Mouse (Mus musculus): ENCODE data around the gene Zfp865.
"Not testable (repeated sequence)": the region's sequence is repeated elsewhere in the genome, so short reads cannot be mapped to it uniquely, and the experiment has no call there.

Zfp865 gene

DNA sequence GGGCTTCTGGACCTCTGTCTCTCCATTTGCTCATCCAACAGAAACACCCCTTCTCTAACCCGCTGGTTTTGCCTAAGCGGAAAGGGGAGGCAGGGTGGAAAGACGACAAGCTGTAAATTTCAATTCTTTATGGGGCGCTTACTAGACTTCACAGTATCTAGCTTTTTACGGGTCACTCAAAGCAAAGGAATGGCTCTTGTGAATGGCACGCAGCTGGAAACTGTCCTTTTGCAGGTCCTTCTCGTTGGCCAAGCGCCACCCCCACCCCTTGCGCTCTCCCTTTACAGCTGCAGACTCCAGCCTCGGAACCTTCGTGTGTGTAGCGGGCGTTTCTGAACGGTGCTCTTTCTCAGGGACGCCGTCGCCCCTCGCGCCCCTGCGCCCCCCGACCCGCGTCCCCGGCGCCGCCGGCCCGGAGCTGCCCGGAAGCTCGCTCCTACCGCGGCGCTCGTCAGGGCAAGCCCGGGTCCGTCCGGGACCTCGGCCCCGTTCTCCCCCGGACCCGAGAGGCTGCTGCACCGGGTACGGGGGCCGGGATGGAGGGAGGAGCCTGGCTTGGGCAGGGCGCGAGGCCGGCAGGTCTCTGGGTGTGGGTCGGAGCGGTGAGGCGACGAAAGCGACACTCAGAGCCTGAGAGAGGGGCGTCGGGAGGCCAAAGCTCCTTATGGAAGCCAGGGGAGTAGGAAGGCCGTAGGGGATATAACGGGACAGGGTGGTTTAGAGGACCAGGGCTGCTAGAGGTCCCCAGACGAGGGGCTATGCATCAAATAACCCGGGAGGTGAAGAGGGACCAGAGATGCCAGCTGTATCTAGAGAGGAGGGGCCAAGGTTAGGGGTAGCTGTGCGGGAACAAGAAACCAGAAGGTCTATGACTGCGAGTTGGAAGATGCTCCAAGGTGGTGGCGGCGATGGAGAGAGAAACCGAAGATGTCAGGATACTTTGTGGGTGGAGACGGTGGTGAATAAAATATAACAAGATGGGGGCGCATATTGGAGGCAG, 31.3 kb downstream of the Zfp865 start, which contains the start of gene Zfp580:
Gene Zfp580, plus strand, starts transcription at position 346 of the 1,000 bp plus-strand sequence.
- DNase-seq (ENCODE audit: low read depth), result peak; percentile 86

DNA sequence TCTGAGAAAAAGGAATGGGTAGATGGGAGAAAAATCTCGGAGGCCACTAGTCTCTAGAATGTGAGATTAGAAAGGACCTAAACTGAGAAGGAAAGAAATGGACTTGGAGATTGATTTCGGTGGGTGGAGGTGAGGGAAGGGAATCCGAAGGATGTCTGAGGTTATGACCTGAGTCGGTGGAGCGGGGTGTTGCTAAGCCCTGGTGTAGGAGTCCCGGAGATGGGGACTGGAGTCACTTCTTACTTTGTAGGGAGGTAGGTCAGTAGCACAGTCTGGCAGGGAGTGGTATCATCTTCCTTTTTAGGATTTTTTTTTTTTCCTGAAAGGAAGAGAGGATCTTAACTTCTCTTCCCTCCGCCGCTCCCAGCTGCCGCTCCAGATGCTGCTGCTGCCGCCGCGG, 32.3 kb downstream of the Zfp865 start:
- peak; percentile 20 for DNase-seq (ENCODE audit: low read depth)

GRCm38 (mm10) chr7:5052931-5053343, 32.8 kb downstream of the Zfp865 start:
- no peak for DNase-seq (ENCODE audit: low read depth)

DNA sequence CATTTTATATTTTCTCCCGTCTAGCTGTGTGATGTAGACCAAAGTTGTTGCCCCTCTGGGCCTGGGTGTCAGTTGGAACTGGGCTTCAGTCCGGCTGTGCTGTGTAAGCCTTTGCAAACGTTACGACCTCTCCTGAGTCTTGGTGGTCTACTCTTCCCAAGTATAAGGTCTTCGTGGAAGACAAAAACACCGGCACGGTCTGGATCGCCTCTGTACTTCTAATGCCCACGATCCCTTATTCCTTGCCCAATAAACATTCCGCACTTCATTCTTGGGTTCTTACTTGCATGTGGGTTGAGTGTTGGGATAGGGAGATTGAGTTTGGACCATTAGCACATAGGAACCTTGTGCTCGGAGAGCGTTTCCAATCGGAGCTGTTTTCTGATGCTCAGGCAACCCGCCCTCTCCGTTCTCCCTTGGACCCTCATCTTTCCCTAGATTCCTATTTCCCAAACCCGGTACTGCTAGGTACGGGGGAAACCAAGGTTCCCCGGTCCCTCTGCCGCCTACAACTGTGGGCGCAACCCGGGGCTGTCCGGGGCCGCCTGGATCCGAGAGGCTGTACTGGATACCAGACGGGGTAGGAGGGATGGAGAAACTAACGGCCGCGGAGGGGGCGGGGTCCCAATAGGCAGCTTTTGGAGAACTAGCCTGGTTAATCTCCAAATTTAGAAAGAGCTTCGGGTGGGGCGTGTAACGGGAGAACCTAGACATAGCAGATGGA, 33.4 kb downstream of the Zfp865 start:
- DNase-seq (ENCODE audit: low read depth), result no peak

GRCm38 (mm10) chr7:5056651-5057263, 36.6 kb downstream of the Zfp865 start:
- DNase-seq (ENCODE audit: low read depth), result no peak

DNA sequence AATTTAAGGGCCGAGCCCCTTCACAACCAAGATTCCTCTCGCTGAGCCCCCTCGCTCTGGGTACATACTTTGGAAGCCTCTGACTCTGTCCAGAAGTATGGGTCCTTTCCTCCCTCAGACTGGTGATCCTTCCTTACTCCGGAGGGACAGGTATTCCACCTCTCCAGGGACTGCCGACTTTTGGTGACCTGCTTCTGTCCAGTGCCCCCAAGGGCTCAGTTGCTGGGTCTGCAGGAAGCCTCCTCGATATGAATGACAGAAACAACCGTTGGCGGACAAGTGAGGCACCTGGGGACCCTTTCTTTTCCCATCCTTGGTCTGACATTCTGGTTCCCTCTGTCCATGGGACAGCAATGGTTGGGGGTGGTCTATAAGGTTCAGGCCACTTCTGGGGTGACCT, 37.2 kb downstream of the Zfp865 start:
- DNase-seq (ENCODE audit: low read depth), result no peak

DNA sequence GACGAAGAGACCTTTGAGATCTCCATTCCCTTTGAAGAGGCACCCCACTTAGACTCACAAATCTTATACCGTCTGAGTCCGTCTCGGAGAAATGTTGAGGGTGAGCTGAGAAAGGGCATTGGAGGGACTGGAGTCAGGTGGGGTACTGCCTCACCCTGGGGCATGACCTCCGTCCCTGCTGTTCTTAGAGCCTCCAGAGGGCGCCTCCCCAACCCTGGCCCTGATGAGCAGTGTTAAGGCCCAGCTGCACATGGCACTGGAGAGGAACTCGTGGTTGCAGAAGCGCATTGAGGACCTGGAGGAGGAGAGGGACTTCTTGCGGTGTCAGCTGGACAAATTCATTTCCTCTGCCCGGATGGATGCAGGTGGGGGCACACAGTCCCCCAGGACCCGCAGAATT, 37.6 kb downstream of the Zfp865 start:
- DNase-seq (ENCODE audit: low read depth), result no peak

- DNase-seq (ENCODE audit: low read depth), result no peak
Measured at GRCm38 (mm10) chr7:5058631-5059030, 38.5 kb downstream of the Zfp865 start.

DNA sequence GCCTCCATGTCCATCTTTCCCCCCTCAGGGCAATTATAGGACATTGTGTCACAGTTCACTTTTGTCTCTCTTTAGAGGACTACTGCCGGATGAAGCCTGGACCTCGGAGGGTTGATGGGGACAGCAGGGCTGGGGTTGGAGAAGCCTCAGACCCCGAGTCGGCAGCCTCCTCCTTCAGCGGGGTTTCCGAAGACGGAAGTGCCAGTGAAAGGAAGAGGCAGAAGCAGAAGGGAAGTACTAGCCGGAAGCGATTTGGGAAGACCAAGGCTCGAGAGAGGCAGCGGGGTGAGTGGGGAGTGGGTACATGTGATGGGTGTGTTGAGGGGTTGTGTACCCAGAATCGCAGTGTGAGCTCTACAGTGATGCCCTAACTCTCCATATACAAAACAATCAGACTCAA, 39.2 kb downstream of the Zfp865 start:
- no peak for DNase-seq (ENCODE audit: low read depth)

- DNase-seq (ENCODE audit: low read depth), result peak; percentile 96
Measured at GRCm38 (mm10) chr7:5060239-5060731, 40.1 kb downstream of the Zfp865 start.

- peak; percentile 99 for DNase-seq (ENCODE audit: low read depth)
Measured at GRCm38 (mm10) chr7:5060944-5061773, 41.0 kb downstream of the Zfp865 start.

DNA sequence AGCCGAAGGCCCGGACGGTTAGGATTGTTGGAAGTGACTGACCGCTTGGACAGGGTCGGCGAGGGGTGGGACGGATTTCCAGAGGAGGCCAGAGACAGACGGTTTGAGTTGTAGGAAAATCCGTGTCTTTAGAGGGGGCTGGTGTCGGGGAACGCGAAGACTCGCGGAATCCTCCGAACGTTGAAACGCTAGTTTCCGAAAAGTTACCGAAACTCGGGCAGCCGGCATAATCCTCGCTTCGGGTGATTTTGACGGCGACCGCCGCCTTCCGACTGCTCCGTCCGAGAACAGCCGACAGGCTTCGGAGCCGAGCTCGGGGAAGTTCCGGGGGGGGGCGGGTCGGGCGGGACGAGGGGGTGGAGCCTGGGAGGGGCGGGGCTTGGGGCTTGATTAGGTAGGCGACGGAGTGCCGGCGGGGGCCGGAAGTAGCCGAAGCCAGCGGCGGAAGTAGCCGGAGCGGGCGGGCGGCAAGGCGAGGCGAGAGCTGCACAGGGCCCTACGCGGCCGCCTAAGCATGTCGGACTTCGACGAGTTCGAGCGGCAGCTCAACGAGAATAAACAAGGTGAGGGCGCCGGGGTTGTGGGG, 41.7 kb downstream of the Zfp865 start, which contains the start of gene U2af2:
Gene U2af2, plus strand, starts transcription at position 370 of the 586 bp plus-strand sequence.
- peak; percentile 95 for DNase-seq (ENCODE audit: low read depth)

DNA sequence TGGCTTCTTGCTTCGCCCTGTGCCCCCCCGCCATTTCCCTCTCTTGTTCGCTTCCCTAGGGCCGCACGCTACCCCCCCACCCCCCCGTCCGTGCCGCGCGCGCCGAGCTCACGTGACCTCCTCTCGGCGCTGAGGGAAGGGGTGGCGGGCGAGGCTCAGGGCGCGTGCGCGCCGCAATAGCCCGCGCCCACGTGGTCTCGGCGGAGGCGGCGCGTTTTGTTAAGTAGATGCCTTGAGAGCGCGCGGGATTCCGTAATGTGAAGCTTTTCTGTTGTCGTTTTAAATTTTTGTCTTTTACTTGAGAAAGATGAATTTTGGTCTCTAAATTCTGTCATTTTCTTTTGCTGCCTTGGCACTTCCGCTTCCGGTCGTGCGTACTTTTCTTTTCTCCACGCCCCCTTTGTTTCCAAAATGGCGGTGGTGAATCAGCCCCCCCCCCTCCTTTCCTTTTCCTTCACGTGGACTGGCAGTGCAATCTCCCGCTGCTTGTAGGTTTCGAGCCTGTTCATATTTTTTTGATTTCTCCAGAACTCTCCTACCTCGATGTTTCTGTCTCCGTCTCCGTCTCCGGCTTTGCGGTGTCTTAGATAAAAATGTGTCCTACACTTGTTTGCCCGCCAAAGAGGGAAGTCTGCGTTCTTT, 42.3 kb downstream of the Zfp865 start:
- peak; percentile 89 for DNase-seq (ENCODE audit: low read depth)

DNA sequence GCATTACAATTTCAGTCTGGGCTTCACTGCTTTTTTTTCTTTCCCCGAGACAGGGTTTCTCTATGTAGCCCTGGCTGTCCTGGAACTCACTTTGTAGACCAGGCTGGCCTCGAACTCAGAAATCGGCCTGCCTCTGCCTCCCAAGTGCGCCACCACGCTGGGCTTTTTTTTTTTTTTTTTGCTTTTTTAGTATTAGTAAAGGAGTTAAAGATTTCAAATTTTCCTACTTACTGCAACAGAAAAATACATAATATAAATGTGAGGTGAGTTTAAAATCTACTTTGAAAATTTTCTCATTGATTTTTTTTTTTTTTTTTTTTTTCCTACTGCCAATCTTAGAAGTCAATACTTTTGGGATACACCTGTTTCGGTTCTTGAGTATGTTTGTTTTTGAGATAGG, 44.7 kb downstream of the Zfp865 start:
- no peak for DNase-seq (ENCODE audit: low read depth)

DNA sequence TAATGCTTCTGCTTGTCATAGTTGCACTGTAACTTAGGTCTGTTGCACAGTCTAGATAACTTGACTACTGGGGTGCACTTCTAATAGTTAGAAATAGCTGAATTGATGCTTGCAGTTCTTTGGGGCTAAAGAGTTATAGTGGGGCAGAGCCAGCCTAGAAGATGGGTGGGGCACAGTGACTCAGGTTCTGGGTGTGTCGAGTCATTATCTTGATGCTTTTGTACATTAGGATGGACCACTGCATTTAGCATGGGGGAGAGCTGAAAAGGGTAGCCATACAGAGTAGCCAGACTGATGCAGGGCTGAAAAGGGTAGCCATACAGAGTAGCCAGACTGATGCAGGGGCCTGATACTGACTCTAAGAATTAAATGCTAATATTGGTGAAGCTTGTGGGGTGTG, 53.4 kb downstream of the Zfp865 start:
- no peak for DNase-seq (ENCODE audit: low read depth)

GRCm38 (mm10) chr7:5074984-5075383, 54.8 kb downstream of the Zfp865 start:
- DNase-seq (ENCODE audit: low read depth), result no peak

- DNase-seq (ENCODE audit: low read depth), result no peak
Measured at GRCm38 (mm10) chr7:5076931-5077330, 56.8 kb downstream of the Zfp865 start.

- DNase-seq (ENCODE audit: low read depth), result not testable (repeated sequence)
Measured at GRCm38 (mm10) chr7:5079365-5080009, 59.3 kb downstream of the Zfp865 start.

DNA sequence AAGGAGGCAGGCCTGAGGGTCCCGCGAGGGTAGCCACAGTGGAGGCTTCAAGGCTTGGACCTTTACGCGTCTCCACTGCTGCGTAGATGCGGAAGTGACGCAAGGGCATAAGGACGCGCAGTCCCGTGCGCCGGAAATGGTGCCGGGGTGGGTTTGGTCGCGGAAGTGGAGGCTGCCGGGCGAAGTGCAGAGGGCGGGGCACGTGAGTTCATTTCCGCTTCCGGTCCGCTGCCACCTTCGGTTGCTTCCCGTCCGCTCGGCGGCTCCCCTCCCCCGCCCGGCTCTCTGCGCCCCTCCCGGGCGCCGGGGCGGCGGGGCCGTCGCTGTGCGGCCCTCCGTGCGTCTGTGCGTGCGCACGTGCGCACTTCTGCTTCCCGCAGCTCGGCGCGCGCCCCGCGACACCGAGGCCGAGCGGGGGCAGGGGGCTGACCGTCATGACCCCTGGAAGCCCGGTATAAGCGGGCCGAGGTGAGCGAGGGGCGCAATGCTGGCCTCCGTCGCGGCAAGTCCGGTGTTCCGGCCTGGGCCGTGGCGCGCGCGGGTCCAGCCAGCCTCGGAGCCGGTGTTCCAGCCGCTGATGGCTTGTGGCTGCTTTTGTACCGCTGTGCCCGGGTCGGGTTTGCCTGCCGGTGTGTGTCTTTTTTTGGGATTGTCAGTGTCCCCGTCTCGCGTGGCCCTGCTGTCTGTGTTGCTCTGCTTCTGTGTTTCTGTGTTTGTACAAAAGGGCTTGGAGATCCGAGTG, 60.0 kb downstream of the Zfp865 start, which contains the start of gene Epn1:
Gene Epn1, plus strand, starts transcription at position 226 of the 742 bp plus-strand sequence.
- DNase-seq (ENCODE audit: low read depth), result peak; percentile 96
